Comparison of ENCODE assay signal across 18 mouse cellular contexts in the genomic region with DNA sequence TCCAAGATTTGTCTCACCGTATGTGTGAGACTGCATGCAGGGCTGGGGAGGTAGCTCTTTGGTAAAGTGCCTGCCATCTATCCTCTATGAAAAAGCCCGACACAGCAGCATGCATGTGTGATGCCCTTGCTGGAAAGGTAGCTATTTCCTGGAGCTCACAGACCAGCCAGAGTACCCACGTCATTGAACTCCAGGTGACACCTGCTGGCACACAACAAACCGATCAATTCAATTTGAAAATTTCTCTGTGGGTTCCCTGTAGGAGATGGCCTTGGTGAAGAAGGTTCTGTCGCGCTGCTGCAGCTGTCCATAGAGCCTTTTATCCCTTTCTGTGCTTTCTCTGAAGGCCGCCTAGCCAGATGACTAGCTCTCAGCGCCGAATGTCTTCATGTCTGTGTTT.
A peak's percentile ranks its signal among the peaks of the same experiment; 100 is the strongest.
DNase-seq lines count a peak whose midpoint lies in the region; TF ChIP-seq lines count a peak whose summit lies in the region.
"Had no signal": no experiment of that assay in that cellular context is flagged by ENCODE, and none has a peak within 500 bp of the region (broad histone marks: within the 10 kb centered on the region; RNA-seq: fewer than 3 reads in every experiment).

No protein-coding gene starts in this region.

- 63% methylated on average over 9 of the region's 9 CpGs for whole genome bisulfite sequencing in kidney, adult 2 months

- no peaks in the 10 kb centered on the region for H3K36me3 ChIP-seq in kidney, adult 2 months (ENCODE audit: control insufficient read depth, insufficient read depth, low read length)
- H3K36me3 ChIP-seq: midbrain, embryonic 15.5 days had no signal

- peaks cover 13% of the 10 kb centered on the region; the same call in 1 of the 2 replicates for H3K4me1 ChIP-seq in kidney, adult 2 months (ENCODE audit: control insufficient read depth, insufficient read depth, low read length)
- H3K4me1 ChIP-seq: embryonic facial prominence, embryonic 15.5 days; midbrain, embryonic 15.5 days had no signal

- H3K27me3 ChIP-seq in kidney, adult 2 months (replicated peaks; ENCODE audit: control insufficient read depth, insufficient read depth, low read length): no peaks in the 10 kb centered on the region
- H3K27me3 ChIP-seq: embryonic facial prominence, embryonic 15.5 days; limb, embryonic 15.5 days; megakaryocyte, embryonic 14.5 days; midbrain, embryonic 15.5 days had no signal

- no peak for TF ChIP-seq POLR2A in kidney, adult 2 months (IDR thresholded peaks at IDR 0.05; ENCODE audit: low read depth, low read length)

- H3K4me3 ChIP-seq in kidney, adult 2 months (ENCODE audit: insufficient read depth, low read depth, low read length): no peak overlapping the region
- H3K4me3 ChIP-seq: embryonic facial prominence, embryonic 15.5 days; limb, embryonic 15.5 days; megakaryocyte, embryonic 14.5 days; midbrain, embryonic 15.5 days had no signal

- H3K27ac ChIP-seq in kidney, adult 2 months (ENCODE audit: insufficient read depth, low read depth, low read length): no peak overlapping the region
- H3K27ac ChIP-seq: embryonic facial prominence, embryonic 15.5 days; limb, embryonic 15.5 days; midbrain, embryonic 15.5 days had no signal

- peak; percentile 32 to 71 for DNase-seq in adrenal gland, adult (ENCODE audit: inconsistent age in 2 of 2, low spot score in 1 of 2)
- DNase-seq in adrenal gland, adult 8-10 months: no peak
- DNase-seq in kidney, adult 2 months: peak; percentile 28
- no peak for DNase-seq in kidney, adult 11 months
- peak; percentile 21 for DNase-seq in thymus, postnatal 0 days (ENCODE audit: low spot score)
- no peak for DNase-seq in thymus, postnatal 4 days
- DNase-seq in cerebellum, postnatal 36 days: no peak
- no peak for DNase-seq in spleen, adult 12 weeks (ENCODE audit: low spot score)
- DNase-seq: cerebellum, adult 18-20 months; cerebellum, postnatal 25 days; heart, postnatal 36 days; liver, postnatal 0 days; right cerebral cortex, postnatal 25 days; thymus, postnatal 25 days had no signal

- TF ChIP-seq CTCF in kidney, adult 2 months (conservative IDR thresholded peaks at IDR 0.05; ENCODE audit: insufficient read depth, insufficient read length, low read depth, low read length): peak; percentile 35; the same call in 1 of the 2 replicates

Comparison
In these comparisons a context has a peak if more than half of its experiments do, and no peak if none do; other contexts are left out.
1. DNase-seq: peak in adrenal gland, adult (2 of 2), kidney, adult 2 months (single experiment) and thymus, postnatal 0 days (single experiment); none in adrenal gland, adult 8-10 months (single experiment), kidney, adult 11 months (single experiment), thymus, postnatal 4 days (single experiment), cerebellum, postnatal 36 days (0 of 2) and spleen, adult 12 weeks (single experiment).